Mouse (Mus musculus) liver, adult 2 months (tissue): Measurements from ENCODE around the gene Anxa2.

Experiments used
- CTCF ChIP-seq: fragments of 200-500 bp; IDR thresholded peaks from 2 replicates; pipeline ENCODE4 v1.5.1; 2011; ENCODE audit warnings: low read depth, low read length, control low read depth
- POLR2A ChIP-seq: fragments of 200-500 bp; IDR thresholded peaks from 2 replicates; pipeline ENCODE4 v1.6.1; 2011; ENCODE audit warnings: low read length, control low read depth; ENCODE audit not compliant: insufficient read depth; ENCODE audit errors: extremely low read depth

- TF ChIP-seq CTCF (no peak), POLR2A (no peak)
These were observed 64.1 kb downstream of the Anxa2 start for GRCm38 (mm10) chr9:69517387-69518035.
